Mouse (Mus musculus) ES-Bruce4 (cell line): Measurements from ENCODE around the gene E330017A01Rik.

Experiments used
- CTCF ChIP-seq: IDR thresholded peaks from one replicate; pipeline ENCODE4 v1.8.1; 2011; ENCODE audit warnings: low read depth, low read length
- EP300 ChIP-seq: IDR thresholded peaks from 2 replicates; pipeline ENCODE4 v1.6.1; 2011; ENCODE audit warnings: low read depth, low read length; ENCODE audit not compliant: insufficient read depth

DNA sequence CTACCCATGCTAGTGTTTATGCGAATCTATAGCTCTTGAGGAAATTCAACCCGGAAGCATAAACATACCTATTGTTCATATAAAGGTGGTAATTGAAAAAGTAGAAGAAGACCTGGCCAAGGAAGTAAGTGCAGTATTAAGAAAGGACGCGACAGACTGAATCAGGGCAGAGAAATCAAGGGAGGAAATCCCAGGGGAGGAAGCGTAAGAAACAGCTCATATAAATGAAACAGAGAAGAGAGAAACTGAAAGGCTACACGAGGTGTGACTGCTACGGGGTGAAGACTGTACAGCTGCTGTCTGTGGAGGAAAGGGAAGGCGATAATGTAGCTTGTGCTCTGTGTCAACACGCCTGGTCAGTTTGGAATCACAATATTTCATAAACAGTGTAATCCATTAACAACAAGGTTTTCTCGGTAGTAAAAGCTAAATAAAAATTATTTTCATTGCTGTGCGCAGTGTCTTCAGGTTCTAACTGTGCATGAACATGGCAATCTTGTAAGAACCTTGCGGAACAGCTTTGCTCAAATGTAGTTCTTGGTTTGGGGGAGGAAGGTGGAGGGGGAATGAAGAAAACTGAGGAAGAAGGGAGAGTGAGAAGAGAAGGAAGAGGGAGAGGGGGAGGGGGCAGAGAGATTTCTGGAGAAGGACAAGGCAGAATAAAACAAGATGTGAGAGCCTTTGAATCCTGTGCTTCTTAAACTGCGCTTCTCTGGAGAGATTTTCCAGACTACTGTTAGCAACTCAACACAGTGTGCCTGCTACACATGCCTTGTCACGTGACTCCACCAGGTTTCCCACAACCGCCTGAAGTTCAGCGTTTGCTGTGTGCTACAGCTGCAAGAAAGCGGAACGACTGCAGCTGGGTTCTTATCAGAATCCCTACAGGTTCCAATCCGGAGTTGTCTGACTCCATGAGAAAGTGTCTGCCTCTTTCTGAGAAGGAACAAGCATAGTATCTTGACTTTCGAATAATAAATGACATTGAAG lies 47.3 kb upstream of the E330017A01Rik start:
- TF ChIP-seq CTCF: no peak
- TF ChIP-seq EP300: no peak
